Mouse (Mus musculus) A20 (cell line): ENCODE measurements around the gene Khdrbs1.
"Not testable (repeated sequence)": the region's sequence is repeated elsewhere in the genome, so short reads cannot be mapped to it uniquely, and the experiment has no call there.

Experiments
- DNase-seq: peaks from one replicate; pipeline ENCODE4 v3.0.0-alpha.2; 2011; ENCODE audit warnings: low read depth, low spot score

The Khdrbs1 gene

GRCm38 (mm10) chr4:129742232-129743009 lies at the start of gene Khdrbs1:
Gene Khdrbs1, minus strand, starts transcription at chr4:129742303.
- DNase-seq, result peak; percentile 99

- DNase-seq, result no peak
Measured at GRCm38 (mm10) chr4:129791399-129791798, 49.3 kb upstream of the Khdrbs1 start.

- DNase-seq, result no peak
Measured at GRCm38 (mm10) chr4:129790475-129790874, 48.4 kb upstream of the Khdrbs1 start.

- peak; percentile 44 for DNase-seq
Measured at GRCm38 (mm10) chr4:129789635-129790034, 47.5 kb upstream of the Khdrbs1 start.

- DNase-seq, result peak; percentile 64
Measured at GRCm38 (mm10) chr4:129788693-129789092, 46.6 kb upstream of the Khdrbs1 start.

GRCm38 (mm10) chr4:129785178-129785577 lies 43.1 kb upstream of the Khdrbs1 start:
- peak; percentile 86 for DNase-seq

GRCm38 (mm10) chr4:129783506-129783905 lies 41.4 kb upstream of the Khdrbs1 start:
- DNase-seq, result no peak

GRCm38 (mm10) chr4:129782857-129783331 lies 40.8 kb upstream of the Khdrbs1 start:
- peak; percentile 55 for DNase-seq

GRCm38 (mm10) chr4:129781881-129782675 lies 40.0 kb upstream of the Khdrbs1 start:
- DNase-seq, result peak; percentile 85

- DNase-seq, result no peak
Measured at GRCm38 (mm10) chr4:129771672-129772521, 29.8 kb upstream of the Khdrbs1 start.

GRCm38 (mm10) chr4:129771314-129771671 lies 29.2 kb upstream of the Khdrbs1 start:
- no peak for DNase-seq

GRCm38 (mm10) chr4:129770600-129770999 lies 28.5 kb upstream of the Khdrbs1 start:
- no peak for DNase-seq

- DNase-seq, result not testable (repeated sequence)
Measured at GRCm38 (mm10) chr4:129768742-129769141, 26.6 kb upstream of the Khdrbs1 start.

GRCm38 (mm10) chr4:129767782-129768181 lies 25.7 kb upstream of the Khdrbs1 start:
- no peak for DNase-seq

GRCm38 (mm10) chr4:129765351-129765750 lies 23.2 kb upstream of the Khdrbs1 start:
- DNase-seq, result no peak

GRCm38 (mm10) chr4:129762496-129762895 lies 20.4 kb upstream of the Khdrbs1 start:
- DNase-seq, result not testable (repeated sequence)

GRCm38 (mm10) chr4:129761606-129762005 lies 19.5 kb upstream of the Khdrbs1 start:
- no peak for DNase-seq

GRCm38 (mm10) chr4:129755455-129755854 lies 13.4 kb upstream of the Khdrbs1 start:
- no peak for DNase-seq

GRCm38 (mm10) chr4:129754742-129755141 lies 12.6 kb upstream of the Khdrbs1 start:
- peak; percentile 83 for DNase-seq

GRCm38 (mm10) chr4:129750430-129750829 lies 8.3 kb upstream of the Khdrbs1 start:
- DNase-seq, result no peak

GRCm38 (mm10) chr4:129746591-129746990 lies 4.5 kb upstream of the Khdrbs1 start:
- DNase-seq, result no peak

- DNase-seq, result peak; percentile 55
Measured at GRCm38 (mm10) chr4:129746106-129746505, 4.0 kb upstream of the Khdrbs1 start.
